Mouse (Mus musculus) liver, embryonic 16.5 days (tissue): Measurements from ENCODE around the gene Med12. TPM values are rescaled to one million over a fixed set of nuclear protein-coding genes. Genes with fewer than 3 reads are reported as not detected.
A peak's percentile ranks its signal among the peaks of the same experiment; 100 is the strongest.

Source experiments
- ATAC-seq: fragments of 200-750 bp; cut with Nextera tagmentation; 2 replicates; pipeline ENCODE4 v1.8.0; 2017; ENCODE audit warnings: low read depth, mild to moderate bottlenecking, moderate number of reproducible peaks, moderate library complexity
- H3K27ac ChIP-seq: fragments of 300-500 bp; sonication (generic); 2 replicates; pipeline ENCODE4 v1.5.1; 2014; ENCODE audit warnings: mild to moderate bottlenecking, low read length
- H3K27me3 ChIP-seq: fragments of 300-500 bp; sonication (generic); 2 replicates; pipeline ENCODE4 v1.6.1; 2014; ENCODE audit warnings: low read depth, low read length, mixed read lengths; ENCODE audit not compliant: control insufficient read depth, insufficient read depth
- H3K36me3 ChIP-seq: fragments of 300-500 bp; sonication (generic); 2 replicates; pipeline ENCODE4 v1.6.1; 2014; ENCODE audit warnings: mild to moderate bottlenecking; ENCODE audit not compliant: control insufficient read depth, insufficient read depth
- H3K4me1 ChIP-seq: fragments of 300-500 bp; sonication (generic); 2 replicates; pipeline ENCODE4 v1.6.1; 2014; ENCODE audit warnings: low read depth, low read length, mixed read lengths; ENCODE audit not compliant: control insufficient read depth
- H3K4me2 ChIP-seq: fragments of 300-500 bp; sonication (generic); 2 replicates; pipeline ENCODE4 v1.6.1; 2014; ENCODE audit warnings: low read depth, low read length, mixed read lengths
- H3K4me3 ChIP-seq: fragments of 300-500 bp; sonication (generic); 2 replicates; pipeline ENCODE4 v1.5.1; 2014; ENCODE audit warnings: low read depth, mild to moderate bottlenecking, low read length
- H3K9ac ChIP-seq: fragments of 300-500 bp; sonication (generic); 2 replicates; pipeline ENCODE4 v1.6.1; 2014; ENCODE audit warnings: low read depth, low read length
- H3K9me3 ChIP-seq: fragments of 300-500 bp; sonication (generic); replicated peaks from 2 replicates; pipeline ENCODE4 v1.6.1; 2016; ENCODE audit warnings: low read length; ENCODE audit not compliant: control insufficient read depth
- WGBS: fragments of 180-500 bp; shearing (Covaris S2); extraction: QIAGEN DNeasy Blood & Tissue Kit; methylation state at CpG from one replicate; pipeline ENCODE4 v1.1.7; 2014; ENCODE audit not compliant: insufficient replicate concordance; 5-methylcytosine and 5-hydroxymethylcytosine counted together
- polyA plus RNA-seq: library from polyadenylated mRNA; unstranded; fragments of >200 nt; fragmentation: Nextera tagmentation; extraction: Ambion mirVana; gene quantifications from 2 replicates; pipeline ENCODE4 v1.2.1, GENCODE M21; 2015

Gene Med12
- polyA plus RNA-seq, 1 experiment from 2014 or later: 25.5 TPM

DNA sequence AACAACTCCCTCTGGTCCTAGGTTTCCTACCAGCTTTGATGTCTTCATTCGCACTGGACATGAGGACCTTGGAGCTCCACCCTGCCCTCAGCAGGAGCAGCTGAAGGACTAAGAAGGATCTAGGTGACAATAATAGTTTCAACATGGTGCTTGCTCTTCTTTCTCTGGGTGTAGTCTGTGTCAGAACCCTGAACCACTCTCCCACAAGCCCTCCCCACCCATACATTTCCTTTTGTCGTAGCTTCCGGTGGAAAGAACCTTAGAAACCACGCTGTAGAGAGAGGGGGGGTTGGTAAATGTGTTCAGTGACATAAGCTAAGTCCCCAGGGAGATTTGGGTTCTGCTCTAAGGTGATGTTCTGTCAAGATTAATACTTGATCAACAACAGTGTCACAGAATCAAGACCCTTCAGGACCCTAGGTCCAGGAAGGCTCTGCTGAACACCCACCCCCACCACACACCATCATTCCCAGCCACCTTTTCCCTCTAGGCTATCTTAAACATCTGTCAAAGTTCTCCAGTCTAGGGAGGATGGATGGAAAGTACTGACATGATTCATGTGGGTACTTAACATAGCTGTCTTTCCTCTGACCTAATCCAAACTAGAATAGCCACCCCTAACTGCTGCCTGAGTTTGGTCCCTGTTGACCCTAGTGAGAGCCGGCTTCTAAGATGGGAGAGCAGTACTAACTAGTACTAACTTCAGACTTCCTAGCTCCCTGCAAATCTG lies 5.6 kb upstream of the Med12 start, which contains the start of gene Il2rg:
Il2rg (minus strand) TSS at position 231 of the 730 bp plus-strand sequence.
- Histone ChIP-seq H3K36me3 (no peaks in the 10 kb centered on the region), H3K27ac (no peak within 1 kb of the TSS), H3K4me2 (no peak within 1 kb of the TSS), H3K27me3 (no peaks in the 10 kb centered on the region; the same call in 1 of the 2 replicates), H3K9ac (no peak within 1 kb of the TSS), H3K9me3 (no peaks in the 10 kb centered on the region), H3K4me1 (peaks cover 1% of the 10 kb centered on the region), H3K4me3 (peak within 1 kb of the TSS; percentile 21; the same call in 1 of the 2 replicates)
- ATAC-seq: no peak
- WGBS: 36% methylated on average over 5 of the region's 5 CpGs

GRCm38 (mm10) chrX:101268755-101269124 lies 5.1 kb upstream of the Med12 start, which contains the start of gene Gm20489:
Gene Gm20489, minus strand, starts transcription at chrX:101269023.
- H3K4me2 ChIP-seq: no peak within 1 kb of the TSS

GRCm38 (mm10) chrX:101273410-101273809 lies 420 bp upstream of the Med12 start:
- H3K4me1 ChIP-seq: peaks cover 7% of the 10 kb centered on the region
- ATAC-seq: no peak
- H3K36me3 ChIP-seq: peaks cover 9% of the 10 kb centered on the region
- no peaks in the 10 kb centered on the region for H3K9me3 ChIP-seq
- WGBS: 32% methylated on average over 6 of the region's 6 CpGs
- no peak overlapping the region for H3K27ac ChIP-seq
- H3K4me2 ChIP-seq: peak overlapping the region; percentile 59
- peak overlapping the region; percentile 69 for H3K4me3 ChIP-seq
- no peaks in the 10 kb centered on the region for H3K27me3 ChIP-seq
- H3K9ac ChIP-seq: peak overlapping the region; percentile 47

More at GRCm38 (mm10) chrX:101268755-101269124, 5.1 kb upstream of the Med12 start, which contains the start of gene Gm20489:
- ATAC-seq: no peak
- Histone ChIP-seq H3K9me3 (no peaks in the 10 kb centered on the region), H3K4me1 (peaks cover 3% of the 10 kb centered on the region), H3K36me3 (no peaks in the 10 kb centered on the region), H3K4me3 (peak within 1 kb of the TSS; percentile 21; the same call in 1 of the 2 replicates), H3K9ac (no peak within 1 kb of the TSS), H3K27ac (no peak within 1 kb of the TSS), H3K27me3 (no peaks in the 10 kb centered on the region; the same call in 1 of the 2 replicates)
- 27% methylated on average over 3 of the region's 3 CpGs for WGBS

- H3K4me3 ChIP-seq: no peak overlapping the region
- no peak for ATAC-seq
- peaks cover 16% of the 10 kb centered on the region for H3K4me1 ChIP-seq
- no peaks in the 10 kb centered on the region for H3K27me3 ChIP-seq
- H3K36me3 ChIP-seq: peaks cover 50% of the 10 kb centered on the region
- WGBS: 77% methylated on average over 6 of the region's 6 CpGs
- H3K4me2 ChIP-seq: no peak overlapping the region
- no peak overlapping the region for H3K9ac ChIP-seq
- no peaks in the 10 kb centered on the region for H3K9me3 ChIP-seq
- no peak overlapping the region for H3K27ac ChIP-seq
These were observed 9.0 kb downstream of the Med12 start for GRCm38 (mm10) chrX:101282813-101283212.

- ATAC-seq: no peak
- Histone ChIP-seq H3K9me3 (no peaks in the 10 kb centered on the region), H3K27me3 (no peaks in the 10 kb centered on the region; the same call in 1 of the 2 replicates), H3K36me3 (peaks cover 40% of the 10 kb centered on the region), H3K4me1 (peaks cover 40% of the 10 kb centered on the region), H3K4me2 (no peak overlapping the region), H3K27ac (0 out of 2 replicates have a peak overlapping the region, but pooled peaks have one; percentile 44), H3K9ac (no peak overlapping the region), H3K4me3 (no peak overlapping the region)
- 22% methylated on average over 6 of the region's 6 CpGs for WGBS
These were observed 11.7 kb downstream of the Med12 start for GRCm38 (mm10) chrX:101285534-101285933.

DNA sequence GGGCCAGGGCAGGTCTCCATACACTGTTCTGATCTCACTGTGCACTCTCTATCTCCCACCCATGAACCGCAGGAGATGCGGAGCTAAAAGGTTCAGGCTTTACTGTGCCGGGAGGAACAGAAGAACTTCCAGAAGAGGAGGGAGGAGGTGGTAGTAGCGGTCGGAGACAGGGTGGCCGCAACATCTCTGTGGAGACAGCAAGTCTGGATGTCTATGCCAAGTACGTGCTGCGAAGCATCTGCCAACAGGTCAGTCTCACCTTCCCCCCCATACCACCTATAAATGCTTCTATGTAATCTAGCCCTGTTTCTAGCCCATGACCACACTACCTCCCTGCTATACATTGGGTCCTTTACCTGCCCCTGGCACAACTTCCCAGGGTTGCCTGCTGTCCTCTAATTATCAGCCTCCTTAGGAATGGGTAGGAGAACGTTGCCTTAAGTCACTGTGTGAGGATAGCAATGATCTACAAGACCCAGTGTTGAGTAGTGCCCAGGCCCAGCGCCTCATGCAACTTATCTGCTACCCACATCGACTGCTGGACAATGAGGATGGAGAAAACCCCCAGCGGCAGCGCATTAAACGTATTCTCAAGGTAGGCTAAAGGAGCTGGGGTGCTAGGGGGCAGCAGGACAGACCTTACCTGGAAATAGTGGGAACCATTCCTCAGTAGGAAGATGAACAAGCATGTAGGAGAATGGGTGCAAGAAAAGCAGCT lies 12.3 kb downstream of the Med12 start:
- WGBS: 82% methylated on average over 14 of the region's 14 CpGs
- H3K4me1 ChIP-seq: peaks cover 41% of the 10 kb centered on the region
- no peak overlapping the region for H3K4me3 ChIP-seq
- H3K9ac ChIP-seq: peak overlapping the region; percentile 10; the same call in 1 of the 2 replicates
- no peak overlapping the region for H3K4me2 ChIP-seq
- H3K27ac ChIP-seq: peak overlapping the region; percentile 93
- ATAC-seq: no peak
- peaks cover 39% of the 10 kb centered on the region for H3K36me3 ChIP-seq
- H3K9me3 ChIP-seq: no peaks in the 10 kb centered on the region
- H3K27me3 ChIP-seq: no peaks in the 10 kb centered on the region; the same call in 1 of the 2 replicates

GRCm38 (mm10) chrX:101287543-101287942 lies 13.7 kb downstream of the Med12 start:
- H3K9me3 ChIP-seq: no peaks in the 10 kb centered on the region
- peaks cover 41% of the 10 kb centered on the region for H3K4me1 ChIP-seq
- H3K36me3 ChIP-seq: peaks cover 35% of the 10 kb centered on the region
- H3K4me3 ChIP-seq: peak overlapping the region; percentile 7; the same call in 1 of the 2 replicates
- peak; percentile 98 for ATAC-seq
- H3K27ac ChIP-seq: peak overlapping the region; percentile 93
- WGBS: 32% methylated on average over 3 of the region's 3 CpGs
- no peaks in the 10 kb centered on the region; the same call in 1 of the 2 replicates for H3K27me3 ChIP-seq
- H3K4me2 ChIP-seq: peak overlapping the region; percentile 46
- peak overlapping the region; percentile 48 for H3K9ac ChIP-seq

DNA sequence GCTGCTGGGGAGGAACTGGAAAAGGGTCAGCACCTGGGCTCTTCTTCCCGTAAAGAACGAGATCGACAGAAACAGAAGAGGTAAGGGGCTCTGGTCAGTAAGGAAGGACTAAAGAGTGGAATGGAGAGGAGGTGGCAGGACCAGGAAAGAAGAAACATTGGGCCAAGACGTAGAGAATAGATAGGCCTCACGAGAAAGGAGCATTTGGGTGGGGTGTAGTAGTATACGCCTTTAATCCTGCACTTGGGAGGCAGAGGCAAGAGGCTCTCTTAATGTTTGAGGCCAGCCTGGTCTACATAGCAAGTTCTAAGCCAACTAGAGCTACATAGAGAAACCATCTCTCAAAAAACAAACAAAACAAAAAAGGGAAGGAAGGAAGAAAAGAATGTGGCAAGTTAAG lies 14.6 kb downstream of the Med12 start:
- H3K27ac ChIP-seq: peak overlapping the region; percentile 93
- no peak overlapping the region for H3K4me3 ChIP-seq
- ATAC-seq: peak; percentile 54
- 68% methylated on average over 6 of the region's 6 CpGs for WGBS
- peak overlapping the region; percentile 46 for H3K4me2 ChIP-seq
- H3K9ac ChIP-seq: peak overlapping the region; percentile 48
- H3K36me3 ChIP-seq: peaks cover 38% of the 10 kb centered on the region
- peaks cover 41% of the 10 kb centered on the region for H3K4me1 ChIP-seq
- no peaks in the 10 kb centered on the region for H3K9me3 ChIP-seq
- no peaks in the 10 kb centered on the region; the same call in 1 of the 2 replicates for H3K27me3 ChIP-seq
